Mouse (Mus musculus): Measurements from ENCODE around the gene Vmn1r74.
"Not testable (repeated sequence)": the region's sequence is repeated elsewhere in the genome, so short reads cannot be mapped to it uniquely, and the experiment has no call there.

The Vmn1r74 gene

GRCm38 (mm10) chr7:11833680-11834079, at the start of gene Vmn1r74:
Vmn1r74 (plus strand) TSS chr7:11833980.
- no peak for DNase-seq (ENCODE audit: low read depth)

GRCm38 (mm10) chr7:11813751-11814150, 20.0 kb upstream of the Vmn1r74 start:
- DNase-seq (ENCODE audit: low read depth): no peak

GRCm38 (mm10) chr7:11822166-11822565, 11.6 kb upstream of the Vmn1r74 start:
- no peak for DNase-seq (ENCODE audit: low read depth)

GRCm38 (mm10) chr7:11823246-11823645, 10.5 kb upstream of the Vmn1r74 start:
- not testable (repeated sequence) for DNase-seq (ENCODE audit: low read depth)

- DNase-seq (ENCODE audit: low read depth): no peak
Observed at GRCm38 (mm10) chr7:11874330-11874729, 40.5 kb downstream of the Vmn1r74 start, which contains the start of gene Vmn1r75. Vmn1r75 (plus strand) TSS chr7:11874630.
